Mouse (Mus musculus) hindbrain, embryonic 11.5 days (tissue): Measurements from ENCODE around the gene Lman1l. TPM values are rescaled to one million over a fixed set of nuclear protein-coding genes. Genes with fewer than 3 reads are reported as not detected.
A peak's percentile ranks its signal among the peaks of the same experiment; 100 is the strongest.

Source experiments
- ATAC-seq: fragments of 200-750 bp; cut with Nextera tagmentation; 2 replicates; pipeline ENCODE4 v1.8.0; 2017; ENCODE audit warnings: mild to moderate bottlenecking, moderate TSS enrichment, moderate library complexity; ENCODE audit not compliant: low FRiP score
- DNase-seq: peaks from one replicate; pipeline ENCODE4 v3.0.0-alpha.2; 2015; ENCODE audit warnings: low spot score
- H3K27ac ChIP-seq: fragments of 300-500 bp; sonication (generic); 2 replicates; pipeline ENCODE4 v1.5.1; 2014; ENCODE audit warnings: mild to moderate bottlenecking, low read depth, low read length
- H3K27me3 ChIP-seq: fragments of 300-500 bp; sonication (generic); 2 replicates; pipeline ENCODE4 v1.6.1; 2014; ENCODE audit warnings: mild to moderate bottlenecking, low read length, moderate library complexity, mixed read lengths; ENCODE audit not compliant: control insufficient read depth, insufficient read depth
- H3K36me3 ChIP-seq: fragments of 300-500 bp; sonication (generic); 2 replicates; pipeline ENCODE4 v1.6.1; 2014; ENCODE audit warnings: mild to moderate bottlenecking, low read length, moderate library complexity, mixed read lengths; ENCODE audit not compliant: control insufficient read depth, insufficient read depth
- H3K4me1 ChIP-seq: fragments of 300-500 bp; sonication (generic); replicated peaks from 2 replicates; pipeline ENCODE4 v1.6.1; 2014; ENCODE audit warnings: low read length, mixed read lengths; ENCODE audit not compliant: control insufficient read depth, insufficient read depth
- H3K4me2 ChIP-seq: fragments of 300-500 bp; sonication (generic); replicated peaks from 2 replicates; pipeline ENCODE4 v1.6.1; 2014; ENCODE audit warnings: mild to moderate bottlenecking, low read depth, low read length
- H3K4me3 ChIP-seq: fragments of 300-500 bp; sonication (generic); 2 replicates; pipeline ENCODE4 v1.5.1; 2014; ENCODE audit warnings: low read depth, low read length
- H3K9ac ChIP-seq: fragments of 300-500 bp; sonication (generic); 2 replicates; pipeline ENCODE4 v1.6.1; 2014; ENCODE audit warnings: low read depth, low read length
- H3K9me3 ChIP-seq: fragments of 300-500 bp; sonication (generic); 2 replicates; pipeline ENCODE4 v1.6.1; 2016; ENCODE audit warnings: low read length; ENCODE audit not compliant: control insufficient read depth
- WGBS: fragments of 180-500 bp; shearing (Covaris S2); extraction: QIAGEN DNeasy Blood & Tissue Kit; methylation state at CpG from one replicate; pipeline ENCODE4 v1.1.7; 2014; 5-methylcytosine and 5-hydroxymethylcytosine counted together
- polyA plus RNA-seq: library from polyadenylated mRNA; unstranded; fragments of >200 nt; fragmentation: Nextera tagmentation; extraction: Ambion mirVana; gene quantifications from 2 replicates; pipeline ENCODE4 v1.2.1, GENCODE M21; 2014

Lman1l gene
- polyA plus RNA-seq, 1 experiment from 2014 or later, result not detected

DNA sequence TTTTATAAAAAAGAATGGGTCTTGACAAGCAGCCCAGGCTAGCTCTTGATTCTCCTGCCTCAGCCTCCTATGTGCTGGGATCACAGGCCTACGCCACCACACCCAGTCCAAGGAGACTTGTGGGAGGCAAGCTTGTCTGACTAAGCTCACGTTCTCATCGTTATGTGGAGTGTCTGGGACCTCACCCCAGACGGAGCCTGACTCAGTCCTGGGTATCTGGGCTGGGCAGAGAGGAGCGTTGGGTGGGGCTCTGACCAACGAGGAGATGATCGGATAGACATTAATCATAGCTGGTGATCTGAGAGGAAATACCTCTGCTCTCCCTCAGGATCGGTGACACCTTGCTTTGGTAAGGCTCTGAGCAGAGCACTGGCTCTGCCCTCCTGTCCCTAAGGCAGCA, 1.7 kb downstream of the Lman1l start:
- Histone ChIP-seq H3K27me3 (no peaks in the 10 kb centered on the region), H3K4me2 (no peak overlapping the region), H3K4me1 (no peaks in the 10 kb centered on the region), H3K4me3 (no peak overlapping the region), H3K36me3 (no peaks in the 10 kb centered on the region), H3K9me3 (no peaks in the 10 kb centered on the region), H3K27ac (no peak overlapping the region), H3K9ac (no peak overlapping the region)
- no peak for DNase-seq
- ATAC-seq, result no peak
- WGBS, result 82% methylated on average over 8 of the region's 8 CpGs

DNA sequence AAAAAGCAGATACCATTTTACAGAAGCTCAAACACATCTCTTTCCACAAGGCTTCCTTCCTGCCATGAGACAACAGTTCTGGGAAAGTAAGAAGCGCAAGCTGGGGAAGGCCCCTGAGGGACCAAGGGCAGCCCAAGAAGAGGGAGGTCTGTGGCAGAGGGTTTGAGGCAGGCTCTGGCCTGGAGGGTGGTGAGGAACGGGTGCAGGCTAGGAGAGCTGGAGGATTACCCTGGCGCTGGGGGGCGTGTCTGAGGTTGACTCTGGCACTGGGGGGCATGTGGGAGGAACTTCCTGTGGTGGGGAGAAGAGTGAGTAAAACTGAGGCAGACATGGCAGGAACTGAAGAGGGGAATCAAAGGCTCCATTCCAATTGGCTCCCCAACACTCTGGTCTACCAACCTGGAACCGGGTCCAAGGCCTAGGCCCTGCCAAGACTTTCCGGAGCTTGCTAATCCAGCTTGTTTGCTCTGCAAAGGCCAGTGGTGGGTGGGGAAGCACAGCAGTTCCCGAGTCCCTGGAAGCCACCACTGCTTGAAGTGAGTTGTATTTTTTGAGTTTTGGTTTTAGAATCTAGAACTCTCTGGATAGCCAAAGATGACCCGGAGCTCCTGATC, 2.9 kb downstream of the Lman1l start:
- H3K27me3 ChIP-seq, result no peaks in the 10 kb centered on the region
- 79% methylated on average over 8 of the region's 8 CpGs for WGBS
- no peaks in the 10 kb centered on the region for H3K36me3 ChIP-seq
- H3K9ac ChIP-seq, result no peak overlapping the region
- DNase-seq, result no peak
- H3K4me2 ChIP-seq, result no peak overlapping the region
- ATAC-seq, result no peak
- no peak overlapping the region for H3K27ac ChIP-seq
- H3K4me3 ChIP-seq, result no peak overlapping the region
- H3K9me3 ChIP-seq, result no peaks in the 10 kb centered on the region
- no peaks in the 10 kb centered on the region for H3K4me1 ChIP-seq

DNA sequence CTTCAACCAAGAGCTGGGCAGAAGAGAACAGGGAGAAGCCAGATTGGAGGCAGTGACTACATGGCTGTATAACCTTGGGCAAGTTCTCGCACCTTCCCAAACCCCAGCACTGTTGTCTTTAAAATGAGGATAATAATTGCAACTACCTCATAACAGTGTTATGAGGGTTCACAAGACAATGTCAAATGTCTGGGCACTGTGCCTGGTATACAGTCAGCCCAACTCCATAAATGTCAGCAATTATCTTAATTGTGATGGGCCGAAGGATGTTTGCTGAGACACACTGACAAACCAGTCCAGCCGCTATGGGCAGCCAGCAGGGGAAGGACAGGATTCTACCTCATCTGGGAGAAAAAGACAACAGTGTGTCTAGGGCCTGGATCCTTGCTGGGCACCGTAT, 5.8 kb downstream of the Lman1l start:
- Histone ChIP-seq H3K4me1 (no peaks in the 10 kb centered on the region), H3K9ac (no peak overlapping the region), H3K36me3 (no peaks in the 10 kb centered on the region), H3K27ac (no peak overlapping the region), H3K27me3 (no peaks in the 10 kb centered on the region), H3K4me3 (no peak overlapping the region), H3K9me3 (no peaks in the 10 kb centered on the region), H3K4me2 (no peak overlapping the region)
- no peak for ATAC-seq
- DNase-seq, result no peak
- WGBS, result 93% methylated on average over 4 of the region's 4 CpGs

GRCm38 (mm10) chr9:57613975-57614374, 6.6 kb downstream of the Lman1l start:
- Histone ChIP-seq H3K27me3 (no peaks in the 10 kb centered on the region), H3K36me3 (no peaks in the 10 kb centered on the region), H3K4me2 (no peak overlapping the region), H3K27ac (no peak overlapping the region), H3K4me1 (no peaks in the 10 kb centered on the region), H3K4me3 (no peak overlapping the region), H3K9ac (no peak overlapping the region), H3K9me3 (no peaks in the 10 kb centered on the region)
- 73% methylated on average over 7 of the region's 7 CpGs for WGBS
- no peak for DNase-seq
- no peak for ATAC-seq

DNA sequence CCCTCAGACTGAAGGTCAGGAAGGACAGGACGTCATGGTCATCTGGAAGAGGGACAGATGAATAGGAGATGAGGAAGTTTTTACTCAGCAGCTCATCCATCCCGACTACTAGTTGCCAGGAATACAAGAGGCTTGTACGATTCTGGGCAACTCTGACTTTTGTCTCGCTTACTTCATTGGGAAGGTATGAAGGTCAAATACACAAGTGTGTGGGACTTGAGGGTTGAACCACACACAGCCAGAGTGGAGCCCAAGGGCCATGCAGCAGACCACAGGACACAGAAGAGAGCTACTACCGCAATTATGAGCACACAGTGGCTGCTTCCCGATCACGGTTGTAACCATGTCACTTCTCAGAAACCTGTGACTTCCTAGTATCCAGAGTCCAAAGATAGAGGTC, 8.0 kb downstream of the Lman1l start:
- Histone ChIP-seq H3K9me3 (no peaks in the 10 kb centered on the region), H3K9ac (no peak overlapping the region), H3K4me3 (no peak overlapping the region), H3K27me3 (0 out of 2 replicates have a peak, but pooled peaks cover 2% of the 10 kb centered on the region), H3K4me2 (no peak overlapping the region), H3K36me3 (no peaks in the 10 kb centered on the region), H3K27ac (no peak overlapping the region), H3K4me1 (no peaks in the 10 kb centered on the region)
- WGBS, result 84% methylated on average over 7 of the region's 7 CpGs
- DNase-seq, result no peak
- no peak for ATAC-seq

DNA sequence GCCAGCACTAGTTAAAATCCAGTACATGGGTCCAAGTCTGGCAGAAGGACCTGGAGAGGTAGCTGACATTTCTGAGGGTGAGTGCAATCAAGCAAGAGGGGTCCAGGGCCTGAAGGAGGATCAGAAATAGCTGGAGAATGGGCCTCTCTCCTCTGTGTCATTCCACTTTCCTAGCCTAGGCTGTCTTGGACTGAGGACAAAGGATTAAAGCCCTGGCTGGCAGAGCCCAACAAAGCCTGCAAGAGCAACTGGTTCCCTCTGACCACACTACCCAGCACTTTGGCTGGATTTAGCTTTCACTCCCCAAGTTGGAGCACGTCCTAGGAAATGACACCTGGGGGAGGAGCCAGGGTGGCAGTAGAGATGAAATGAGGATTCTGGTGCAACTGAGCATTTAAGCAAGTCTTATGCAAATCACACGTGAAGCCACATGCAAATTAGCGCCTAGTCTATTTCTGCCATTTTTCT, 10.2 kb downstream of the Lman1l start:
- H3K4me2 ChIP-seq, result no peak overlapping the region
- no peaks in the 10 kb centered on the region for H3K36me3 ChIP-seq
- no peak overlapping the region for H3K27ac ChIP-seq
- no peaks in the 10 kb centered on the region for H3K9me3 ChIP-seq
- H3K9ac ChIP-seq, result no peak overlapping the region
- 55% methylated on average over 3 of the region's 3 CpGs for WGBS
- ATAC-seq, result no peak
- no peak overlapping the region for H3K4me3 ChIP-seq
- DNase-seq, result no peak
- H3K4me1 ChIP-seq, result peaks cover 3% of the 10 kb centered on the region
- H3K27me3 ChIP-seq, result peaks cover 2% of the 10 kb centered on the region; the same call in 1 of the 2 replicates

GRCm38 (mm10) chr9:57609803-57610202, 10.8 kb downstream of the Lman1l start:
- Histone ChIP-seq H3K4me3 (no peak overlapping the region), H3K4me1 (peaks cover 3% of the 10 kb centered on the region), H3K36me3 (no peaks in the 10 kb centered on the region), H3K4me2 (no peak overlapping the region), H3K9me3 (no peaks in the 10 kb centered on the region), H3K27ac (no peak overlapping the region), H3K9ac (no peak overlapping the region), H3K27me3 (peaks cover 2% of the 10 kb centered on the region; the same call in 1 of the 2 replicates)
- ATAC-seq (no peak), DNase-seq (no peak)
- WGBS, result 67% methylated on average over 3 of the region's 3 CpGs

DNA sequence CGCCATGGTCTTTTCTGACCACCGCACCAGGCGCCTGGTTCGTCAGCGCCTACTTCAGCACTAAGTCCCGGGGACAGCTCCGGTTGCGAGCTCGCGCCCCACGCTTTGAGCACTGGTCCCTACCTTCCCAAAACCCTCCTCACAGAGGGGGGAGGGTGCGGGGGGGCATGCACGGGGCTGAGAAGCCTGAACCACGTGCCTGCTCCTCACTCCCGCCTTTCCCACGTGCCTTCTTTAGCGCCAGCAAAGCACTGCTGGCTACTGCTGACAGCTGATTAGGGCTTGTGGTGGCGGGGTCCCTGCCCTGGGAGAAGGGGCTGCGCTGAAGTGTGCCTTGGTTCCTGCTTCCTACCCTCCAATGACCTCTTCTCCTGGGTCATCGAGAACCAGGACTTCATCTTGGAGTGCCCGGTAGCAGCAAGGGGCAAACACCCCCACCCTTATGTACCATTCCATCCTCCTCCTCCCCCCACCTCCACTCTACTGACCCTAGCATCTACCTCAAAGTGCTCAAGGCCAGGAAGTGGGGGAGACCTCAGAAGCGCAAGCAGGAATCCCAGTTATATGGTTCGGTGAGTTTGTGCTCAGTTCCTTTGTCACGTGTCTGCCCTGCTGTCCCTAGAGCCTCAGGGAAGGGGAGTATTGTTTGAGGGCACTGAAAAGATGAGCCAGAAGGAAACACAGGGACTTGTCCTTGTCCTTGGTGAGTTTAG, 14.3 kb downstream of the Lman1l start, which contains the start of gene Cplx3:
Gene Cplx3, minus strand, starts transcription at position 143 of the 713 bp plus-strand sequence.
- Histone ChIP-seq H3K9ac (no peak within 1 kb of the TSS), H3K36me3 (no peaks in the 10 kb centered on the region), H3K4me3 (no peak within 1 kb of the TSS), H3K27ac (no peak within 1 kb of the TSS), H3K4me2 (peak within 1 kb of the TSS; percentile 8; the same call in 1 of the 2 replicates), H3K4me1 (peaks cover 3% of the 10 kb centered on the region), H3K9me3 (no peaks in the 10 kb centered on the region), H3K27me3 (peaks cover 2% of the 10 kb centered on the region; the same call in 1 of the 2 replicates)
- WGBS, result 8% methylated on average over 24 of the region's 24 CpGs
- DNase-seq (peak; percentile 71), ATAC-seq (no peak)

- peaks cover 4% of the 10 kb centered on the region for H3K4me1 ChIP-seq
- DNase-seq (no peak), ATAC-seq (no peak)
- no peak overlapping the region for H3K4me2 ChIP-seq
- H3K36me3 ChIP-seq, result no peaks in the 10 kb centered on the region
- no peak overlapping the region for H3K9ac ChIP-seq
- H3K27me3 ChIP-seq, result peaks cover 2% of the 10 kb centered on the region; the same call in 1 of the 2 replicates
- WGBS, result 16% methylated on average over 9 of the region's 9 CpGs
- no peak overlapping the region for H3K4me3 ChIP-seq
- no peaks in the 10 kb centered on the region for H3K9me3 ChIP-seq
- no peak overlapping the region for H3K27ac ChIP-seq
Measured at GRCm38 (mm10) chr9:57605503-57605902, 15.1 kb downstream of the Lman1l start.
